Mouse (Mus musculus) left cerebral cortex, postnatal 14 days (tissue): Measurements from ENCODE around the gene Astn2. TPM values are rescaled to one million over a fixed set of nuclear protein-coding genes. Genes with fewer than 3 reads are reported as not detected.
A peak's percentile ranks its signal among the peaks of the same experiment; 100 is the strongest.

Source experiments
- DNase-seq, 2 experiments: peaks; one replicate each; pipeline ENCODE4 v3.0.0; 2021 to 2022; ENCODE audit warnings: low spot score in 2 of 2, mixed read lengths in 1 of 2
- intact Hi-C: fragments of 180-260 bp; cut with DNase I; formaldehyde crosslinking; loops from one replicate; pipeline ENCODE4 v1.15.1; 2025
- total RNA-seq, 2 experiments: library from RNA; stranded (reverse); gene quantifications; 2 replicates each; pipeline ENCODE4 v1.2.3; 2021

Astn2 gene
- total RNA-seq, 2 experiments from 2014 or later: 40.4 to 43.4 TPM

DNA sequence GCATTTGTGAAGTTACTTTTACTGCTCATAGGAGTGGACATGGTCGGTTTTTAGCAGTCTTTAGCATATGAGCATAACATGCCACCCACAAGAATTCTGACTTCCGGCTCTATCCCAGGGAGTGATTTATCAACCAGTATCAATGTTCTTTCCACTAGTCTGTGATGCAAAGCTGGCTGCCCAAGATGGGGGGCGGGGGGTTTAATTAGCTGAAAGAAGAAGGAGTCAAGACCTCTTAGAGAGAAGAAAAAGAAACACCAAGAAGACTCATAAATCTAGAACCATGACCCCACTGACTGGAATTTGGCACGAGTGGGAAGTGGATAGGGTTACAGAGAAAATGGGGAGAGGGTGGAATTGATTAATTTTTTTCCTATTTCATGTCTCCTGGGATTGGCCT is 374.5 kb downstream of the Astn2 start:
- DNase-seq: no peak
- intact Hi-C loops: no loop called here

- no peak for DNase-seq
- intact Hi-C loops: no loop called here
These were observed 376.5 kb downstream of the Astn2 start for GRCm38 (mm10) chr4:66027866-66028265.

GRCm38 (mm10) chr4:66025393-66026062 is 378.9 kb downstream of the Astn2 start:
- peak; percentile 12 to 32 for DNase-seq
- intact Hi-C loops: no loop called here

DNA sequence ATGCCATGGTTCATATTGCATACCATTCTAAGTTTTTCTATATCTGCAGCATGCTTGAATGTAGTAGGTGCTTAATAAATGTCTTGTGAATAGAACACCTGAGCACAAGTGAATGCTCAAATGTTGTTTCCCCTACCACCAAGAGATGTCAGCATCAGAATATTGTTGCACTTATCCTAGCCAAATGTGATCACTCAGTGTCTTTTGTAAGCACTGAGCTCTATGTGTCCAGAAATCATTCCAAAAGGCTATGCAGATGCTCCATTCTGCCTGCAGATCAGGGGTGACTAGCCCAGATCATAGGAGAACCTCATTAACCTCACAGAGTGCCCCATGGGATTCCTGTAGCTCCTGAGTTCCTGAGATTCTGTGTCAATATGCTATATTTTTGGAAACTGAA is 401.5 kb downstream of the Astn2 start:
- intact Hi-C loops: no loop called here
- no peak for DNase-seq

GRCm38 (mm10) chr4:65983643-65984042 is 420.8 kb downstream of the Astn2 start:
- DNase-seq: no peak
- intact Hi-C loops: no loop called here

GRCm38 (mm10) chr4:65982882-65983281 is 421.5 kb downstream of the Astn2 start:
- intact Hi-C loops: no loop called here
- no peak for DNase-seq

- intact Hi-C loops: no loop called here
- peak; percentile 63 to 80 for DNase-seq
These were observed 428.2 kb downstream of the Astn2 start for GRCm38 (mm10) chr4:65976251-65976650.

DNA sequence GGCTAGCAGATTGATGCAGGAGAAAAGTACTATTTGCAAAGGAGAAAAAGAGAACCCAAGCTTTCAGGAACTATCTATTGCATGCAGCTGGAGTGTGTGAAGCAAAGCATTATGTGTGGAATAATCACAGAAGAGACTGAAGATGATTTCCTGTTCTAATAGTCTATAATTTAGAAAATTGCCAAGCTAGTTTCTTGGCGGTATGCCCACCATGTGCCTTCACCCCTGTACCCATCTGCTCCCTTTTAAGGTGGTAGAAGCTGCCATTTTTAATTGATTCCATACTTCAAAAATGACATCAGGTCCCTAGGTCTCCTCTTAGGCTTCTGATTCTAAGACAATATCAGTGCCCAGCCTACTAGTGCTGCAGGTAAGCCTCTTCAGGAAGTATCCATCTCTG is 432.0 kb downstream of the Astn2 start:
- intact Hi-C loops: no loop called here

GRCm38 (mm10) chr4:65969318-65969717 is 435.1 kb downstream of the Astn2 start:
- intact Hi-C loops: no loop called here

More for the DNA sequence above, 432.0 kb downstream of the Astn2 start:
- DNase-seq: no peak

DNA sequence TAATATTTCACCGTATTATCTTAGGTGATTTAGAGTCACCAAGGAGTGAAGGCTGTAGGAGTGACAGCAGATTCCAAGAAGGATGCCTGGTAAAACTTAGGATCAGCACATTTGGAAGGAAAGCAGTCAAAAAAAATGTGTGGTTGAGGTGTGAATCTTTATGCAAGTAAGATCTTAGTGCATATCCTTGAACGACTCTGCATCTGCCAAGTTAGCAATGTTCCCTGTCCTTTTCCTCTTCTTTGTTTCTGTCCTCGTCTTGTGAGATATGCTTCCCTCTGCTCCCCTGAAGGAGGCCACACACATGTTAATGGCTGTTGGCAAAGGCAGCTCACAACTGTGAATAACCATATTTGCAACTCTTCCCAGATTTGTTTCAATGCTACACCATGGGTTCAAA is 439.8 kb downstream of the Astn2 start:
- intact Hi-C loops: no loop called here
- peak in 1 of 2 experiments; percentile 21 for DNase-seq

More at GRCm38 (mm10) chr4:65969318-65969717, 435.1 kb downstream of the Astn2 start:
- no peak for DNase-seq

GRCm38 (mm10) chr4:65959188-65959759 is 445.1 kb downstream of the Astn2 start:
- intact Hi-C loops: no loop called here
- DNase-seq: no peak

DNA sequence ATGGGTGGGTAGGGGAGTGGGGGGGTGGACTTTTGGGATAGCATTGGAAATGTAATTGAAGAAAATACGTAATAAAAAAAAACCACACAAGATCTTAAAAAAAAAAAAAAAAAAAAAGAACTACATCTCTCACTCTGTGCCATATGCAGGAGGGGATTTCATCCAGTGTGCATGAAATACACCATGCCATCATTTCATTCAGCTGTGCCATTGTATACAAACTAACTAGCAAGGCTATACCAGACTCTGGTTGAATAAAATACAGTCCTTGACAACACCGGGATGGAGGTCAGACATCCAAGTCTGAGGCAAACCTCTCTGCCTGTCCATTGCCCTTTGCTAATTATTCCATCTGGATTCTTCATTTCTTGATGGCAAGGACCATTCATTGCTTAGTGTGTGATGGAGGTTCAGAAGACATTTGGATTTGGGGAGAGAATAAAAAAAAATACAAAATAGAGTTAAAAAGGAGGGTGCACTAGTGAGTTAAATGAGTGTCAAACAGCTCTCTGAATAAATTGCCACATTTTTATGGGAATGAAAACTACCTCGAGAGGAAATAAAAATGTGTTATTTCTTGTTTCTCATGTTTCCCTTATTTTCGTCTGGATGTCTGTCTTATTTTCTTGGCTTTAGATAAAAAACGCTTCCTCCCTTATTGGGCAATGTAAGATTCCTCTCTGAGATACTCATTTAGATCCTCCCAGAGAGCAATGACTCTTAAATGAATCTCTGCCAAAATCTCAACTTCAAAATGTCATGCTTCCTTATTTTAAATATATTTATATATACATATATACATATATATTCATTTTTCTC is 445.8 kb downstream of the Astn2 start:
- peak in 1 of 2 experiments; percentile 25 for DNase-seq

GRCm38 (mm10) chr4:65951918-65952317 is 452.5 kb downstream of the Astn2 start:
- intact Hi-C loops: no loop called here
- DNase-seq: no peak

More for the DNA sequence above, 445.8 kb downstream of the Astn2 start:
- intact Hi-C loops: no loop called here

GRCm38 (mm10) chr4:65947141-65947649 is 457.2 kb downstream of the Astn2 start:
- intact Hi-C loops: no loop called here
- DNase-seq: no peak

DNA sequence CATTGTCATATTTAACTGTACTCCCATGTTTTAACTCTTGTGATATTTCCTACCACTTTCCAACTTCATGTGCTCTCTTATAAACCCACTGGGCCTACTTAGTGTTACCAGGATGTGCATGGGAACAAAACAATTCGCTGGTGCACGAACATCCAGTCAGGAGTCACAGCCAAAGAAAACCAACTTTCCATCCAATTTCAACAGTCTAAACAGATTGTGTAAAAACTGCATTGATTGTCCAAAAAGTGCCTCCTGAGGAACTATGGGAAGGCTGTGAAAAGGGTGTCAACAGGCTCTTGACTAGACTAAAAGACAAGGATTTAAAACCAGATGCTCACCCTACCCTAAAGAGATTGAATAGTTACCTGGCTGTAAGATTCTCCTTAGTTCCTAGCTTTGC is 458.4 kb downstream of the Astn2 start:
- DNase-seq: no peak
- intact Hi-C loops: no loop called here

DNA sequence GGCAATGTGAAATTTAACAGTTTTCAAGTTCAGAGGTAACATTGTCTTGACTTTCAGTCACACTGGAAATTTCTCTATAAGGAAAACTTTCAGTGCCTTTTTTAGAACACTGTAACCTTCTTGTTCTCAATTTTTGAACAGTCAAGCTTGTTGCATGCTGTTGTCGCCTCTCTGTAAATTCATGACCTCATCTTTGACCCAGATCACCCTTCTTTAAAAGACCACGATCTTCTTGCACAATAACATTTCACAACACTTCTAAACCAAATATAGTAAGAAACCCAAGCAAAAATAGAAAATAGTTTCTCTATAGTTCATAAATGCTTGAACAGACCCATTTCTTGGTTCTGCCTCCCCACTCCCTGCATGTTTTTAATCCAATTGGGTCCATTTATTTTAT is 473.5 kb downstream of the Astn2 start:
- DNase-seq: no peak
- intact Hi-C loops: no loop called here

- no peak for DNase-seq
- intact Hi-C loops: no loop called here
These were observed 484.1 kb downstream of the Astn2 start for GRCm38 (mm10) chr4:65920294-65920693.

DNA sequence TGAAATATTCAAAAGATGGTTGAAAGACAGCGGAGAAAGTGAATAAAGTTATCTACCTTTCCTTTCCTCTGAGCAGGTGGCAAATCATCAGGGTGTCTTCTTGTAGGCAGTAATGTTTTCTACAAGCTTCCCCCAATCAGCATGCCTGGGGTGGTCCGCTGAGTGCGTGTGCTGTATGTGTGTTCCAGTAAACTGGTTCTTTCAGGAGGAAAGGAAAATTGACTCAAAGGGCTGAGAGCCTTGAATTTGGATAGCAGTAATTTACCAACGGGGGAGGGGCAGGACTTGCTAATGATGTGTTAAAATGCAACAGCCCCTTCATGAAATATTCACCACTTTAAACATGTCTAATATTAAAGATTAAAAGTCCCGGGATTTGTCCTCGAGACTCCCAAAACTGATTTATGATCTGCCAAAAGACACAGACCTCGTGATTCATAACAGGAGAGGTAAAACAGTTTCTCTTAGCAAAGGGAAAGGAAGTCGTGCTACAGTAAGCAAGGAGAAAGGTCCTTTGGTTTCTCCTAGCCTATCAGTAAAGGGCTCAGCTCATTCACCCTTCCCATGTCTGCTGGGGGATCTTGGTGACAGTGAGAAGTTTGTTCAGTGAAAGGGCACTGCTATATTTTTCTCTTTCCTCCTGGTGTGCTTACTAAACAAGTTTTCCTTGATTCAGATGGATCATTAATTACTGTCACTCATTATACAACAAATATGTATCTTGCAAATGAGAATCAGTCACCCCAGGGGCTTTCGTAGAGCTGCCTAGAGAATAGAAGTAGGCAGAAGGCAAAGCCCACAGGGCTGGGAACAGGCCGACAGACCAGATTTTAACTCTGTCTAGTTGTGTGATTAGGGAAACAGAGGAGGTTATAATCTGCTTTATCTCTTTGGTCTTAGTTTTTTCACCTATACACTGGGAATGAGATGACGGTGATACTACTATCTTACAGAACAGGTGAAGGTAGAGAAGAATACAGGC is 488.1 kb downstream of the Astn2 start:
- no peak for DNase-seq
- intact Hi-C loops: no loop called here

- DNase-seq: no peak
These were observed 492.0 kb downstream of the Astn2 start for GRCm38 (mm10) chr4:65912247-65912942.

More at GRCm38 (mm10) chr4:65912247-65912942, 492.0 kb downstream of the Astn2 start:
- intact Hi-C loops: no loop called here
